Mouse (Mus musculus): ENCODE results near the gene Zfp689. TPM values are rescaled to one million over a fixed set of nuclear protein-coding genes. Genes with fewer than 3 reads are reported as not detected.

The Zfp689 gene
- total and polyA plus RNA-seq, 2 experiments from 2014 or later = 9.0 to 11.5 TPM

DNA sequence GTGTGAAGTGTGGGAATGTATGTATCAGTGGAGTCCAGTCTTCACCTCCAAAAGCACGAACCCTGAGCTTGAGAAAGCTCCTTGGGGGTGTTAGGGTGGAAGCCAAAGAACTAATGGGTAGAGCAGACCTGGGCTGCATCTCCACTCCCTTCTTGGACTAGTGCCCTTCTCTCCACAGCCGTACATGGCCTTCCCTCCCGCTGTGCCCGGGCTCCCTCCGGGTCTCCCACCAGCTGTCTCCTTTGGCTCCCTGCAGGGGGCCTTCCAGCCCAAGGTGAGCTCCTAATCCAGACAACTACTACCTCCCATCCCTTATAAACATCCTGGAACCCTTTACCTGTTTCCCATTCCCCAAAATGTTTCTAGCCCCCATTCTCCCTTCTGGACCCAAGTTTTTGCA lies 36.5 kb upstream of the Zfp689 start:
- Histone ChIP-seq H3K9ac (no peak overlapping the region), H3K4me1 (ENCODE audit: insufficient read depth) (peaks cover under 1% of the 10 kb centered on the region; the same call in 1 of the 2 replicates), H3K9me3 (ENCODE audit: low read length) (no peaks in the 10 kb centered on the region), H3K36me3 (ENCODE audit: insufficient read depth) (peaks cover 82% of the 10 kb centered on the region), H3K27ac (ENCODE audit: low read depth, low read length) (no peak overlapping the region), H3K4me2 (ENCODE audit: low read depth) (no peak overlapping the region), H3K4me3 (ENCODE audit: low read depth, low read length) (no peak overlapping the region), H3K27me3 (ENCODE audit: insufficient read depth, low read length) (no peaks in the 10 kb centered on the region)
- no peak for DNase-seq
- 72% methylated on average over 5 of the region's 5 CpGs for WGBS
- TF ChIP-seq CTCF (IDR thresholded peaks at IDR 0.05; ENCODE audit: low read depth) = no peak
- ATAC-seq = no peak

DNA sequence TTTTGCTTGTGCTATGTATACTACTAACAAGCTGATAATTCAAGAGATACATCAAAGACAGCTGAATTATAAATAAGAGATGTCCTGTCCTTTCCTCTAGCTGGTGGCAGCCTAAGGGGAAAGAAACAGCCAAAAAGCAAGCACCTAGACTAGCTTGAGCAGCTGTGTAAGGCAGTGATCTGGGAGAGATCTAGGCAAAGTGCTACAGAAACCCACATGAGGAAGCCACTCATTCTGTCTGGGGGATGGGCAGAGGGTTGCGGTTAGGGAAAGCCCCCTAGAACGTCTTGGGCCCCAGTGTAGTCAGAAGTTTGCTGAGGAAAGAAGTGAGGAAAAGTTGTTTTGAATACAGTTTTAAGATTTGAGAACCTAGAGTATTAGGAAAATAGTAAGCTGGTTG lies 31.4 kb upstream of the Zfp689 start:
- 73% methylated on average over 2 of the region's 2 CpGs for WGBS
- no peaks in the 10 kb centered on the region for H3K27me3 ChIP-seq (ENCODE audit: insufficient read depth, low read length)
- H3K9ac ChIP-seq = peak overlapping the region; percentile 95; the same call in 1 of the 2 replicates
- peaks cover 47% of the 10 kb centered on the region for H3K36me3 ChIP-seq (ENCODE audit: insufficient read depth)
- ATAC-seq = no peak
- peak overlapping the region; percentile 91 for H3K4me2 ChIP-seq (ENCODE audit: low read depth)
- H3K9me3 ChIP-seq (ENCODE audit: low read length) = no peaks in the 10 kb centered on the region
- H3K4me1 ChIP-seq (ENCODE audit: insufficient read depth) = peaks cover 12% of the 10 kb centered on the region
- no peak for DNase-seq
- no peak for TF ChIP-seq CTCF (IDR thresholded peaks at IDR 0.05; ENCODE audit: low read depth)
- peak overlapping the region; percentile 97 for H3K4me3 ChIP-seq (ENCODE audit: low read depth, low read length)
- H3K27ac ChIP-seq (ENCODE audit: low read depth, low read length) = no peak overlapping the region

DNA sequence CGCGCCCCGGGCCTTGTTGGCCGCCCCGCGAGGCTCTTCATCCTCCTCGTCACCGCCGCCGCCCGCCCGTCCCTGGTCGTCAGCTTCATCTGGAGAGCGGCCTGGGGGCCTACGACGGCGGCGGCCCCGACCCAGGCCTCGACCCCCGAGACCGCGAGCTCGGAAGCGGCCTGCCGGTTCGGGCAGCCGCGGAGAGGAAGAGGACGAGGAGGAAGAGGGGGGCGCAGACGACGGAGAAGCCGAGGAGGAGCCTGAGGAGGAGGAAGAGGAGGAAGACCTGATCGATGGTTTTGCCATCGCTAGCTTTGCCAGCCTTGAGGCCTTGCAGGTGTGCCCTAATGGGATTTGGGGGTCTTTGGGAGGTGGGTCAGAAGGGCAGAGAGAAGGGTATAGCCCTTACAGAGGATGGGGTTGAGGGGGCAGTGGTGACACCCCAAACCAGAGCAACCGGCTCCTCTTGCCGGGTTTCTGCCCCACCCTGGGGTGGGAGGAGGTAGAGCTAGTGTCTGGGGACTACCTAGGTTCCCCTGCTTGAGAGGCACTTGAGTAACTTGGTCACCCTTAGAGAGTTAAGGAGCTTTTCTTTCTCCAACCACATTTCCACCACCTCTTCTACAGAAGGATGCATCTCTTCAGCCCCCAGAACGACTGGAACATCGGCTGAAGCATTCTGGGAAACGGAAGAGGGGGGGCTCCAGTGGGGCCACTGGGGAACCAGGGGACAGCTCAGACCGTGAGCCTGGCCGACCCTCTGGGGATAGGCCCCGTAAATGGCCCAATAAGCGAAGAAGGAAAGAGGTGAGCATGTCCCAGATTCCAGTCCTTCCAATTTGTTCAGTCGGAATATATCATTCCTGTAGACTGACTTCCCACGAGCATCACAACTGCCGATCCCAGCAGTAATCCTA lies 30.6 kb upstream of the Zfp689 start:
- Histone ChIP-seq H3K27me3 (ENCODE audit: insufficient read depth, low read length) (no peaks in the 10 kb centered on the region), H3K4me2 (ENCODE audit: low read depth) (peak overlapping the region; percentile 91), H3K9me3 (ENCODE audit: low read length) (no peaks in the 10 kb centered on the region), H3K4me3 (ENCODE audit: low read depth, low read length) (peak overlapping the region; percentile 97), H3K4me1 (ENCODE audit: insufficient read depth) (peaks cover 12% of the 10 kb centered on the region), H3K27ac (ENCODE audit: low read depth, low read length) (peak overlapping the region; percentile 97), H3K9ac (peak overlapping the region; percentile 95), H3K36me3 (ENCODE audit: insufficient read depth) (peaks cover 48% of the 10 kb centered on the region)
- no peak for ATAC-seq
- no peak for TF ChIP-seq CTCF (IDR thresholded peaks at IDR 0.05; ENCODE audit: low read depth)
- WGBS = 5% methylated on average over 48 of the region's 48 CpGs
- DNase-seq = no peak

DNA sequence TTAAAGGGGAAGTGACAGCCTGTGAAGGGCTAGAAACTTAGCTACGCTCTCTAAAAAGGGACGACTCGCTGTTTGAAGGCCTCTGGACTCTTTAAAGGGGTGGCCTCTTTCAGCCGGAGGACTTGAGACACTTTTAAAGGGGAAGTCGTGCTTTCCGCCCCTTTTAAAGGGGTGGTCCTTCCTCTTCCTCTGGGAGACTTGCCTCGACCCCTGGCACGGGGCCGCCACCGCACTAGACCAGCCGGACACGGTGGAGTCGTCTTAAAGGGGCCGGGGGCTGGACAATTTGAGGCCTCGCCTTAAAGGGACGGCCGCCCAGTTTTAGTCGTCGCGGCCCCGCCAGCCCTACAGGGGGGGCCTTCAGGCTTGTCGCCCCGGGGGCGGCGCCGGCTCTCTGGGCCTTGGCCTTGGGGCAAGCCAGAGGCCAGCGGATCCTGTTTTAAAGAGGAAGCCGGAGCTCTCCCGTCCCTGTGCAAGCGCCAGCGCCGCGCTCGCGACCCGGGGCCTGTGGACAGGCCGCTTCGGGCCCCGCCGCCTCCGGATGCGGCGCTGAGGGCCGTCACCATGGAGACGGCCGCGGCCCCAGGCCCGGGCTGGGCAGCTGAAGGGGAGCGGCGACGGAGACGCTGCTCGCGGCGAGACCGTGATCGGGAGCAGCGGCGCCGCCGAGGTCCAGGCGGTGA lies 29.8 kb upstream of the Zfp689 start, which contains the start of gene Fbrs:
Gene Fbrs (plus strand): TSS at position 565 of the 683 bp plus-strand sequence.
- Histone ChIP-seq H3K9me3 (ENCODE audit: low read length) (no peaks in the 10 kb centered on the region), H3K9ac (peak within 1 kb of the TSS; percentile 95), H3K4me2 (ENCODE audit: low read depth) (peak within 1 kb of the TSS; percentile 91), H3K4me3 (ENCODE audit: low read depth, low read length) (peak within 1 kb of the TSS; percentile 97), H3K27ac (ENCODE audit: low read depth, low read length) (peak within 1 kb of the TSS; percentile 97), H3K27me3 (ENCODE audit: insufficient read depth, low read length) (no peaks in the 10 kb centered on the region), H3K36me3 (ENCODE audit: insufficient read depth) (peaks cover 48% of the 10 kb centered on the region), H3K4me1 (ENCODE audit: insufficient read depth) (peaks cover 12% of the 10 kb centered on the region)
- peak; percentile 73 for ATAC-seq
- TF ChIP-seq CTCF (IDR thresholded peaks at IDR 0.05; ENCODE audit: low read depth) = no peak
- under 1% methylated on average over 61 of the region's 62 CpGs for WGBS
- DNase-seq = no peak

DNA sequence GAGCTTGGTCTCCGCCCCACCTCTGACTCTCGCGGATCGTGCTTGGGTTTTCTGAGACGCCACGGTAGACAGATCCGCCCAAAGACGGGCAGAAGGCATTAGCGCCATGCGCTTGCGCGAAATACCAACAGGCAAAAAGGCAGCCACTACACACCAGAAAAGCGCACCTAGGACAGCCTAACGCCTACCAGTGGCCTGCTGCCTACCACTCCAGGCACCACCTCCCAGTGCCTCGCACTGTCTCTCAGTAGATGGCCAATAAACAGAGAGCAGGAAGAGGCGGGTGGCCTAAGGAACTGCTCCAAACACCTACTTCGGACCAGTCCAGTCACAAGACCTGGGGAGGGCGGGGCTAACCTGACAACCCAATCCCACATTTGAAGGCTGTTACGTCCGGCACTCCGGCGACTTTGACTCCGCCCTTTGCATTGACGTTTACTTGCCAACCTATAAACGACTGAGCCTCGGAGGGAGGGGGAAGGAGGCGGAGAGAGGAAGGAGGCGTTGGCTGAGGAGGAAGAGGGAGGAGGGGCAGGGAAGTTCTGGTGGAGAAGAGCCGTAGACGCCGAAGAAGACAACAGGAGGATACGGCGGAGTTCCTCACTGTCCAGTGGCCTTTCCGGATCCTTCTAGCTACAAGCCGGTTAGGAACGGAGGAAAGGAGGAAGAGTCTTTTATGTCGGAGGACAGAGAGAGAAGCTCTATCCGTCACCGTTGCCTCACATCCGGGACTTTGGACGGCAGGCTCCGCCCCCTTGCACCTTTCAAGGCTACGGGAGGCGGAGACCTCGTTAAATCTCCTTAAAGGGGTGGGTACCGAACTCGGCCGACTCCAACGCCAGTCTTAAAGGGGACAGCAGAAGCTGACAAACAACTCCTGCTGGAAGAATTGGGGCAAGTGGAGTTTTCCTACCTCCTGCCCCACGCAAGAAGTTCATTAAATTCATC lies 29.0 kb upstream of the Zfp689 start:
- under 1% methylated on average over 50 of the region's 50 CpGs for WGBS
- H3K36me3 ChIP-seq (ENCODE audit: insufficient read depth) = peaks cover 47% of the 10 kb centered on the region
- H3K9me3 ChIP-seq (ENCODE audit: low read length) = no peaks in the 10 kb centered on the region

GRCm38 (mm10) chr7:127476855-127477254 lies 27.9 kb upstream of the Zfp689 start:
- WGBS = 89% methylated on average over 4 of the region's 4 CpGs
- ATAC-seq = no peak
- Histone ChIP-seq H3K4me1 (ENCODE audit: insufficient read depth) (peaks cover 19% of the 10 kb centered on the region), H3K4me3 (ENCODE audit: low read depth, low read length) (no peak overlapping the region), H3K9me3 (ENCODE audit: low read length) (no peaks in the 10 kb centered on the region), H3K9ac (peak overlapping the region; percentile 95; the same call in 1 of the 2 replicates), H3K4me2 (ENCODE audit: low read depth) (peak overlapping the region; percentile 50), H3K36me3 (ENCODE audit: insufficient read depth) (peaks cover 36% of the 10 kb centered on the region), H3K27me3 (ENCODE audit: insufficient read depth, low read length) (no peaks in the 10 kb centered on the region), H3K27ac (ENCODE audit: low read depth, low read length) (no peak overlapping the region)
- no peak for DNase-seq
- TF ChIP-seq CTCF (IDR thresholded peaks at IDR 0.05; ENCODE audit: low read depth) = no peak

More for the DNA sequence above, 29.0 kb upstream of the Zfp689 start:
- peak overlapping the region; percentile 97 for H3K27ac ChIP-seq (ENCODE audit: low read depth, low read length)
- peak overlapping the region; percentile 97 for H3K4me3 ChIP-seq (ENCODE audit: low read depth, low read length)
- peak overlapping the region; percentile 91 for H3K4me2 ChIP-seq (ENCODE audit: low read depth)
- ATAC-seq (peak; percentile 90), DNase-seq (peak; percentile 100)
- TF ChIP-seq CTCF (IDR thresholded peaks at IDR 0.05; ENCODE audit: low read depth) = peak; percentile 21; the same call in 1 of the 2 replicates
- peak overlapping the region; percentile 95 for H3K9ac ChIP-seq
- peaks cover 12% of the 10 kb centered on the region for H3K4me1 ChIP-seq (ENCODE audit: insufficient read depth)
- no peaks in the 10 kb centered on the region for H3K27me3 ChIP-seq (ENCODE audit: insufficient read depth, low read length)
